Mouse (Mus musculus): Measurements from ENCODE around the gene Gm44579. TPM values are rescaled to one million over a fixed set of nuclear protein-coding genes. Genes with fewer than 3 reads are reported as not detected.

Gm44579 gene
- total RNA-seq, 2 experiments from 2014 or later = not detected

DNA sequence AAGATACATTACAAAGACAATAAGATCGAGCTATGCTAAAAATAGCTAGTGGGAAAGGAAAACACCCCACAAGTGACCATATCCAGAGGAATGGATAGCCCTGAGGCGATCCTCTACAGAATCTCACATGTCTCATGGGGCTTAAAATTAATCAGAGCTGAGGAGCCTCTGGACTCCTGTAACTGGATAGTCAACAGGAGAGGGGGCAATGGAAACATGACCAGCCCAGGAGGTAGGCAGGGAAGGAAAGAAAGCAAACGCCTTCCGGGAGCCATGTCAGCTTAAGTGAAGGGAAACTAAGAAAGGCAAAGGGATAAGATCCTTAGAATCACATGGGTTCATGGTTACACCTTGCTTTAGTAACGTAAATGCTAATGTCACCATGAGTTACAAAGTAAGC lies 80.0 kb downstream of the Gm44579 start:
- no peak for DNase-seq
- intact Hi-C loops (cut with DNase I) = no loop called here

- intact Hi-C loops (cut with DNase I) = no loop called here
- DNase-seq = no peak
These were observed 81.0 kb downstream of the Gm44579 start for GRCm38 (mm10) chr15:98139763-98140162.

- intact Hi-C loops (cut with DNase I) = no loop called here
- DNase-seq = no peak
These were observed 83.9 kb downstream of the Gm44579 start for GRCm38 (mm10) chr15:98136871-98137270.

Other genes starting within 250 kb of the Gm44579 start
- under 1 TPM; 0.62 to 0.84 TPM for gene Col2a1, start 216.3 kb downstream of the Gm44579 start, total RNA-seq (2021)
- 100 to 1,000 TPM; 571 to 624 TPM for gene Pfkm, start 128.4 kb downstream of the Gm44579 start, total RNA-seq (2021)
- 10 to 100 TPM; 16.7 to 18.5 TPM for gene Senp1, start 127.2 kb downstream of the Gm44579 start, total RNA-seq (2021)
- 100 to 1,000 TPM; 104 to 109 TPM for gene Asb8, start 55.4 kb downstream of the Gm44579 start, total RNA-seq (2021)
- under 1 TPM; 0.57 to 0.64 TPM for gene Ccdc184, start 53.8 kb downstream of the Gm44579 start, total RNA-seq (2021)
- gene Olfr288, start 25.4 kb downstream of the Gm44579 start, total RNA-seq (2021) = not detected
- not detected for gene Olfr287, start 79 bp upstream of the Gm44579 start, total RNA-seq (2021)
- gene Olfr286, start 13.5 kb upstream of the Gm44579 start, total RNA-seq (2021) = not detected
- gene H1fnt, start 36.3 kb upstream of the Gm44579 start, total RNA-seq (2021) = not detected
- gene Zfp641, start 75.2 kb upstream of the Gm44579 start, total RNA-seq (2021) = 1 to 10 TPM; 5.4 to 6.5 TPM
- gene Olfr285, start 96.4 kb upstream of the Gm44579 start, total RNA-seq (2021) = not detected
- gene Olfr284, start 120.0 kb upstream of the Gm44579 start, total RNA-seq (2021) = not detected
- not detected for gene Olfr283, start 160.0 kb upstream of the Gm44579 start, total RNA-seq (2021)
- not detected for gene Olfr282, start 210.2 kb upstream of the Gm44579 start, total RNA-seq (2021)
- gene Olfr281, start 231.6 kb upstream of the Gm44579 start, total RNA-seq (2021) = not detected
- gene OR5BS1P, start 248.9 kb upstream of the Gm44579 start, total RNA-seq (2021) = not detected

All from heart, postnatal 10 days (tissue).